Mouse (Mus musculus) ovary, postnatal 10 days (tissue): ENCODE results near the gene Tyk2.
A peak's percentile ranks its signal among the peaks of the same experiment; 100 is the strongest.

Source experiments
- DNase-seq: peaks from one replicate; pipeline ENCODE4 v3.0.0; 2022; ENCODE audit warnings: low spot score

Tyk2 gene

GRCm38 (mm10) chr9:21131059-21131956 is at the start of gene Tyk2:
Gene Tyk2 (minus strand): TSS chr9:21131243.
- peak; percentile 64 for DNase-seq

- DNase-seq: no peak
Measured at GRCm38 (mm10) chr9:21180841-21181240, 49.8 kb upstream of the Tyk2 start.

- no peak for DNase-seq
Measured at GRCm38 (mm10) chr9:21180402-21180801, 49.4 kb upstream of the Tyk2 start.

- no peak for DNase-seq
Measured at GRCm38 (mm10) chr9:21172364-21172763, 41.3 kb upstream of the Tyk2 start.

- no peak for DNase-seq
Measured at GRCm38 (mm10) chr9:21169157-21169556, 38.1 kb upstream of the Tyk2 start.

GRCm38 (mm10) chr9:21168161-21169123 is 37.4 kb upstream of the Tyk2 start:
- DNase-seq: no peak

GRCm38 (mm10) chr9:21167140-21168097 is 36.4 kb upstream of the Tyk2 start:
- DNase-seq: no peak

- DNase-seq: no peak
Measured at GRCm38 (mm10) chr9:21166516-21166915, 35.5 kb upstream of the Tyk2 start.

- no peak for DNase-seq
Measured at GRCm38 (mm10) chr9:21165952-21166451, 35.0 kb upstream of the Tyk2 start.

- no peak for DNase-seq
Measured at GRCm38 (mm10) chr9:21165041-21165951, 34.3 kb upstream of the Tyk2 start, which contains the start of gene Pde4a. Gene Pde4a (plus strand): TSS chr9:21165714.

- DNase-seq: no peak
Measured at GRCm38 (mm10) chr9:21164072-21164471, 33.0 kb upstream of the Tyk2 start.

- no peak for DNase-seq
Measured at GRCm38 (mm10) chr9:21163086-21164050, 32.3 kb upstream of the Tyk2 start.

- peak; percentile 60 for DNase-seq
Measured at GRCm38 (mm10) chr9:21161209-21161909, 30.3 kb upstream of the Tyk2 start.

- DNase-seq: no peak
Measured at GRCm38 (mm10) chr9:21154787-21155186, 23.7 kb upstream of the Tyk2 start.

- no peak for DNase-seq
Measured at GRCm38 (mm10) chr9:21153833-21154232, 22.8 kb upstream of the Tyk2 start.

GRCm38 (mm10) chr9:21153331-21153730 is 22.3 kb upstream of the Tyk2 start:
- no peak for DNase-seq

GRCm38 (mm10) chr9:21152715-21153114 is 21.7 kb upstream of the Tyk2 start:
- DNase-seq: no peak
